Mouse (Mus musculus) heart, embryonic 10.5 days (tissue): ENCODE data around the gene Fbxl15. TPM values are rescaled to one million over a fixed set of nuclear protein-coding genes. Genes with fewer than 3 reads are reported as not detected.

Experiments used
- DNase-seq: peaks from one replicate; pipeline ENCODE4 v3.0.0-alpha.2; 2017; ENCODE audit warnings: low spot score
- H3K27ac ChIP-seq: fragments of 300-500 bp; sonication (generic); 2 replicates; pipeline ENCODE4 v1.5.1; 2016; ENCODE audit warnings: mild to moderate bottlenecking
- H3K27me3 ChIP-seq: fragments of 300-500 bp; sonication (generic); 2 replicates; pipeline ENCODE4 v1.6.1; 2016; ENCODE audit warnings: mild to moderate bottlenecking; ENCODE audit not compliant: poor library complexity, insufficient read depth, severe bottlenecking
- H3K36me3 ChIP-seq: fragments of 300-500 bp; sonication (generic); 2 replicates; pipeline ENCODE4 v1.6.1; 2016; ENCODE audit warnings: mild to moderate bottlenecking, moderate library complexity
- H3K4me1 ChIP-seq: fragments of 300-500 bp; sonication (generic); 2 replicates; pipeline ENCODE4 v1.6.1; 2016; ENCODE audit warnings: mild to moderate bottlenecking
- H3K4me3 ChIP-seq: fragments of 300-500 bp; sonication (generic); 2 replicates; pipeline ENCODE4 v1.5.1; 2016; ENCODE audit warnings: mild to moderate bottlenecking, moderate library complexity
- H3K9me3 ChIP-seq: fragments of 300-500 bp; sonication (generic); 2 replicates; pipeline ENCODE4 v1.6.1; 2016; ENCODE audit warnings: mild to moderate bottlenecking, moderate library complexity
- WGBS: fragments of 180-500 bp; shearing (Covaris S2); methylation state at CpG from one replicate; pipeline ENCODE4 v1.1.7; 2016; 5-methylcytosine and 5-hydroxymethylcytosine counted together
- microRNA counts: library from miRNA; unstranded; fragments of <30 nt; microRNA quantifications from one replicate; lab custom pipeline; 2017
- microRNA-seq: library from miRNA; unstranded; fragments of <30 nt; microRNA quantifications from one replicate; pipeline ENCODE4, GENCODE M21; 2017
- polyA plus RNA-seq: library from polyadenylated mRNA; unstranded; fragments of >200 nt; fragmentation: Nextera tagmentation; extraction: Ambion mirVana; gene quantifications from 2 replicates; pipeline ENCODE4 v1.2.1, GENCODE M21; 2016

Gene Fbxl15
- polyA plus RNA-seq, 1 experiment from 2014 or later: 11.3 TPM

GRCm38 (mm10) chr19:46374477-46375088, 46.6 kb downstream of the Fbxl15 start:
- WGBS: 54% methylated on average over 21 of the region's 21 CpGs
- no peak for DNase-seq

GRCm38 (mm10) chr19:46375489-46375888, 47.5 kb downstream of the Fbxl15 start:
- no peaks in the 10 kb centered on the region for H3K9me3 ChIP-seq
- H3K27ac ChIP-seq: no peak overlapping the region
- H3K27me3 ChIP-seq: no peaks in the 10 kb centered on the region
- H3K4me1 ChIP-seq: peaks cover 10% of the 10 kb centered on the region
- 75% methylated on average over 5 of the region's 5 CpGs for WGBS
- DNase-seq: no peak
- H3K4me3 ChIP-seq: no peak overlapping the region
- peaks cover 46% of the 10 kb centered on the region for H3K36me3 ChIP-seq

More at GRCm38 (mm10) chr19:46374477-46375088, 46.6 kb downstream of the Fbxl15 start:
- Histone ChIP-seq H3K4me1 (peaks cover 10% of the 10 kb centered on the region), H3K36me3 (peaks cover 37% of the 10 kb centered on the region), H3K4me3 (no peak overlapping the region), H3K27ac (no peak overlapping the region), H3K27me3 (no peaks in the 10 kb centered on the region), H3K9me3 (no peaks in the 10 kb centered on the region)

GRCm38 (mm10) chr19:46375891-46376290, 47.9 kb downstream of the Fbxl15 start:
- no peaks in the 10 kb centered on the region for H3K9me3 ChIP-seq
- peaks cover 50% of the 10 kb centered on the region for H3K36me3 ChIP-seq
- H3K27me3 ChIP-seq: no peaks in the 10 kb centered on the region
- no peak overlapping the region for H3K27ac ChIP-seq
- no peak overlapping the region for H3K4me3 ChIP-seq
- 59% methylated on average over 4 of the region's 4 CpGs for WGBS
- DNase-seq: no peak
- H3K4me1 ChIP-seq: peaks cover 10% of the 10 kb centered on the region

MicroRNA genes within 50 kb of the gene (microRNA counts, 519-probe panel; counts per million panel counts)
- not detected for microRNA mmu-miR-146b (lab: Ali Mortazavi, UCI)

Small RNAs within 50 kb of the gene (microRNA-seq; reads per million reads assigned to microRNA genes)
- not detected for gene Mir146b

Other genes with a start within 250 kb of the Fbxl15 start
- gene Elovl3, start 196.3 kb upstream of the Fbxl15 start, polyA plus RNA-seq: 0.10 TPM in 1 of 2 replicates, not detected in the other
- 0.87 and 0.89 TPM in 2 replicates for gene Pitx3, start 179.9 kb upstream of the Fbxl15 start, polyA plus RNA-seq
- 50.0 and 50.8 TPM in 2 replicates for gene Gbf1, start 175.7 kb upstream of the Fbxl15 start, polyA plus RNA-seq
- gene Nfkb2, start 23.9 kb upstream of the Fbxl15 start, polyA plus RNA-seq: 5.9 and 7.2 TPM in 2 replicates
- gene Psd, start 1.0 kb upstream of the Fbxl15 start, polyA plus RNA-seq: 6.9 and 10.1 TPM in 2 replicates
- gene Cuedc2, start 10.5 kb downstream of the Fbxl15 start, polyA plus RNA-seq: 146 and 153 TPM in 2 replicates
- gene Mfsd13a, start 12.9 kb downstream of the Fbxl15 start, polyA plus RNA-seq: 5.5 and 9.0 TPM in 2 replicates
- gene 2310034G01Rik, start 22.1 kb downstream of the Fbxl15 start, polyA plus RNA-seq: 0.51 and 0.84 TPM in 2 replicates
- gene Actr1a, start 67.6 kb downstream of the Fbxl15 start, polyA plus RNA-seq: 124 and 137 TPM in 2 replicates
- gene Sufu, start 68.7 kb downstream of the Fbxl15 start, polyA plus RNA-seq: 30.9 and 32.8 TPM in 2 replicates
- 17.6 and 22.0 TPM in 2 replicates for gene Trim8, start 173.5 kb downstream of the Fbxl15 start, polyA plus RNA-seq
- gene Arl3, start 245.0 kb downstream of the Fbxl15 start, polyA plus RNA-seq: 112 and 134 TPM in 2 replicates
- 14.2 and 14.5 TPM in 2 replicates for gene Sfxn2, start 245.2 kb downstream of the Fbxl15 start, polyA plus RNA-seq